Mouse (Mus musculus) stomach, postnatal 0 days (tissue): Measurements from ENCODE around the gene Il1rn.

ENCODE experiments used
- CTCF ChIP-seq: IDR thresholded peaks from 2 replicates; pipeline ENCODE4 v1.5.1; 2016; ENCODE audit warnings: antibody characterized with exemption, low read depth, mild to moderate bottlenecking, moderate library complexity
- EP300 ChIP-seq: optimal IDR thresholded peaks from 2 replicates; pipeline ENCODE3; 2016; ENCODE audit warnings: antibody characterized with exemption

DNA sequence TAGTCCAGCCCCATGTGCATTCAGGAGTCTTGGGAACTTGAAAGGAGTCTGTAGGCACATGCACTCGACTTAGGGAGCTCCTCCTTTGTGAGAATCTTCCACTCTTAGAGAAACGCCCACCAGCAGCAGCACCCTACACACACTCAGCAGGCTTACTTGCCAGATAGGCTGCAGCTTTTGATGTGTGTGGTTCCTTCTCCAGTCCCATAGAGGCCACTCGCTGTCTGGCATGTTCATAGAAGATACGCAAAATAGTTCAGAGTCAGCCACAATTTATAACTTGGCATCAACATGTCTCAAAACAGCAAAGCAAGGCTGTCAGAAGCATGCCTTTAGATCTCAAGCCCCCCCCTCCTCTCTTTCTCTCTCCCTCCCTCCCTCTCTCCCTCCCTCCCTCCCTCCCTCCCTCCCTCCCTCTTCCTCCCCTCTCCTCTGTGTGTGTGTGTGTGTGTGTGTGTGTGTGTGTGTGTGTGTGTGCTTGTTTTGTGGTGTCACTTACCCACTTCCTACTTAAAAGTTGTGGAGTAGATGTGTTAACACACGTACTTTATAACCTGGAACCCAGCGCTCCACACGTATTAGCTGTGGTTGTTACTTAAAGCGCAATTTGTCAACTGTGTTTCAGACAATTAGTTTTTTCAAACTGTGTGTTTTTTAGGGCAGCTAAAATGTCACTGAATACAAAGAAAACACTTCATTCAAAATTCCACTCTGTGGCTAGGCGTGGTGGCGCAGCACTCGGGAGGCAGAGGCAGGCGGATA, 29.7 kb downstream of the Il1rn start:
- no peak for TF ChIP-seq CTCF
- no peak for TF ChIP-seq EP300
